Mouse (Mus musculus): ENCODE data around the gene Ccdc85a. TPM values are rescaled to one million over a fixed set of nuclear protein-coding genes. Genes with fewer than 3 reads are reported as not detected.
"Not testable (repeated sequence)": the region's sequence is repeated elsewhere in the genome, so short reads cannot be mapped to it uniquely, and the experiment has no call there.

Ccdc85a gene
- polyA plus RNA-seq, 1 experiment from 2014 or later: 1.0 TPM

DNA sequence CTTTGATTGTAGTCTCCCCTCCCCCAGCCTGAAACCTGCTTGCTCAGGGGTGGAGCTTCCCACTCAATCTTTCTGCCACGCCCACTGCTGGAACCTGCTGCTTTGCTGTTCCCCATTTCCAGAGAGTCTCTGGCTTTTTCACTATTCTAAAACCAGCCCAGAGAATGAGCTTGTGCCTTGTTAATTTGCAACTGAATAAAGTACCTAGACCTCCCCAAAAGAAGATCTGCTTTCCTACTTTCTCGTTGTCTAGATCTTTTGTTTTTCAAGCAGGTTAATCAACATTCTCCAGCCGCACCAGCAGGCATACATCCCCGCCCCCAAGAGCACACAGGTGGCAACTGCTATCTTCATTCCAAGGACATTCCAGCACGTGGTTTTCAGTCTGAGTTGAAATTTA is 212.7 kb downstream of the Ccdc85a start:
- H3K27me3 ChIP-seq (ENCODE audit: control insufficient read depth, insufficient read depth, low read length); H3K4me1 ChIP-seq (ENCODE audit: control insufficient read depth, insufficient read depth, low read length); ATAC-seq (replicated peaks; ENCODE audit: extremely low read depth, insufficient read depth, low FRiP score); H3K36me3 ChIP-seq (ENCODE audit: control insufficient read depth, insufficient read depth); H3K9ac ChIP-seq (ENCODE audit: low read length); H3K4me3 ChIP-seq (ENCODE audit: low read length); H3K4me2 ChIP-seq (ENCODE audit: low read depth, low read length); H3K27ac ChIP-seq (ENCODE audit: low read length); H3K9me3 ChIP-seq (replicated peaks; ENCODE audit: control insufficient read depth, low read length): not testable (repeated sequence)
- 54% methylated on average over 5 of the region's 5 CpGs for WGBS

DNA sequence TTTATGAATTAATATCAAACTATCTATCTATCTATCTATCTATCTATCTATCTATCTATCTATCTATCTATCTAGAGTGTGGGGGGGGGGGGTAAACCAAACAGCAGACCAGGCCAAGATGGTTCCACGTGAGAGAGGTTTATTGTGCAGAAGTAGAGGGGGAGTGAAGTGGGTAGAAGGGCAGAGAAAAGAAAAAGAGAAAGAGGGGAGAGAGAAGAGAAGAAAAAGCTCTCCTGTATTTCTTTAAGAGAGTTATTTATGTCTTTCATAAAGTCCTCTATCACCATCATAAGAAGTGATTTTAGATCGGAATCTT is 218.2 kb downstream of the Ccdc85a start:
- H3K9me3 ChIP-seq (replicated peaks; ENCODE audit: control insufficient read depth, low read length): no peaks in the 10 kb centered on the region
- no peak overlapping the region for H3K9ac ChIP-seq (ENCODE audit: low read length)
- no peaks in the 10 kb centered on the region for H3K4me1 ChIP-seq (ENCODE audit: control insufficient read depth, insufficient read depth, low read length)
- no peaks in the 10 kb centered on the region for H3K27me3 ChIP-seq (ENCODE audit: control insufficient read depth, insufficient read depth, low read length)
- peak overlapping the region; percentile 54 for H3K4me3 ChIP-seq (ENCODE audit: low read length)
- H3K36me3 ChIP-seq (ENCODE audit: control insufficient read depth, insufficient read depth): no peaks in the 10 kb centered on the region
- ATAC-seq (replicated peaks; ENCODE audit: extremely low read depth, insufficient read depth, low FRiP score): no peak
- H3K4me2 ChIP-seq (ENCODE audit: low read depth, low read length): peak overlapping the region; percentile 56
- no peak overlapping the region for H3K27ac ChIP-seq (ENCODE audit: low read length)
- 51% methylated on average over 2 of the region's 2 CpGs for WGBS

DNA sequence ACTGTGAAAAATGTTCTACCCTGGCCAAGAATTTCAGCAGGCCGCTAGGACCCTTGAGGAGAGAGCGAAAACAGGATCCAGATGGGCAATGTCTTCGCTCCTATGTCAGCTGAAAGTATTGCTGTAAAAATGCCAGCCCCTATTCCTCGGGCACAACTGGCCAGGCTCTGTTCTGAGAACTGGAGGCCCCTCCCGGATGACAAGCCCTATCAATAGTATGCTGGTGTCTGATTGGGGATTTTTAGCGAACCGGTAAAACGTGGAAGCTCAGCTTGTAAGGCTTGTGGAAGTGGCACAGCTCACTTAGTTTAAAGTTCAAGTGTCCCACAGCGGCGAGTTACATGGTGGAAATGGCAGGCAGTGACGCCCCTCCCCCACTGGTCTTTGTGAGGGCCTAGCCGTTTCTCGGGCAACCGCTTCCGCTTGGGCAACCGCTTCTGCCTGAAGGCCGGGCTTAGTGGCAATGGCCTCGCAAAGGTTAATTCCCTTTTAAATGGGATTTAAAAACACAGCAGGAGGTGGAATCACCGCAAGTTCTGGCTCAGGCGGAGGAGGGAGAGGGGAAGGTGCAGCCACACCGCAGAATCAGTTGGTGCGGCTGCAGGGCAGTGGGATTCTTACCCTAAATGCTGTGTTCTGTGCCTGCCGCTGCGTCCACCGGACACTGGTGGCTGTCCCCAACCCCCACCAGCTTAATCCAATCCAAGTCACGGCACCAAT is 218.8 kb downstream of the Ccdc85a start:
- H3K9ac ChIP-seq (ENCODE audit: low read length): peak overlapping the region; percentile 62
- H3K27me3 ChIP-seq (ENCODE audit: control insufficient read depth, insufficient read depth, low read length): no peaks in the 10 kb centered on the region
- no peaks in the 10 kb centered on the region for H3K4me1 ChIP-seq (ENCODE audit: control insufficient read depth, insufficient read depth, low read length)
- H3K36me3 ChIP-seq (ENCODE audit: control insufficient read depth, insufficient read depth): no peaks in the 10 kb centered on the region
- no peak overlapping the region for H3K27ac ChIP-seq (ENCODE audit: low read length)
- H3K9me3 ChIP-seq (replicated peaks; ENCODE audit: control insufficient read depth, low read length): no peaks in the 10 kb centered on the region
- peak; percentile 89 for ATAC-seq (replicated peaks; ENCODE audit: extremely low read depth, insufficient read depth, low FRiP score)
- H3K4me2 ChIP-seq (ENCODE audit: low read depth, low read length): peak overlapping the region; percentile 56
- 6% methylated on average over 26 of the region's 26 CpGs for WGBS
- H3K4me3 ChIP-seq (ENCODE audit: low read length): peak overlapping the region; percentile 54

DNA sequence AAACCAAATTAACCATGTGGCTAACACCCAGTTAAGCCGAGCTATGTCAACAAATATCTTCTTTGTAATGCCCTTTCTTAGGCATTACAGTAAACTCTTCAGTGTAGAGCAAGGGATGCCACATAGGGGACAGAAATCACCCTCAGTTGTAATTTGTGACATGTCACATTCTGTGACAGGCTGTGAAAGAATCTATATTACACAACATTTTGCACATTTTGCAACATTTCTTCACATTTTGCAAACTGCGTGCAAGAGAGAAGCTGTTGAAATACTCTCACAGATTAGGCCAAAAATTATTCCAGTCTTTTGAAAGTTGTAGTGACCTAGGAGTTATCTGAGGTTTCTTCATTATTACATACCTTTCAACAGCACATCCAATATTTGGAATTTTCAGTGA is 240.7 kb downstream of the Ccdc85a start:
- Histone ChIP-seq H3K9me3 (replicated peaks; ENCODE audit: control insufficient read depth, low read length) (no peaks in the 10 kb centered on the region), H3K4me3 (ENCODE audit: low read length) (no peak overlapping the region), H3K9ac (ENCODE audit: low read length) (no peak overlapping the region), H3K4me1 (ENCODE audit: control insufficient read depth, insufficient read depth, low read length) (no peaks in the 10 kb centered on the region), H3K36me3 (ENCODE audit: control insufficient read depth, insufficient read depth) (no peaks in the 10 kb centered on the region), H3K27ac (ENCODE audit: low read length) (no peak overlapping the region), H3K27me3 (ENCODE audit: control insufficient read depth, insufficient read depth, low read length) (no peaks in the 10 kb centered on the region), H3K4me2 (ENCODE audit: low read depth, low read length) (no peak overlapping the region)
- 82% methylated on average over 2 of the region's 2 CpGs for WGBS
- ATAC-seq (replicated peaks; ENCODE audit: extremely low read depth, insufficient read depth, low FRiP score): no peak

DNA sequence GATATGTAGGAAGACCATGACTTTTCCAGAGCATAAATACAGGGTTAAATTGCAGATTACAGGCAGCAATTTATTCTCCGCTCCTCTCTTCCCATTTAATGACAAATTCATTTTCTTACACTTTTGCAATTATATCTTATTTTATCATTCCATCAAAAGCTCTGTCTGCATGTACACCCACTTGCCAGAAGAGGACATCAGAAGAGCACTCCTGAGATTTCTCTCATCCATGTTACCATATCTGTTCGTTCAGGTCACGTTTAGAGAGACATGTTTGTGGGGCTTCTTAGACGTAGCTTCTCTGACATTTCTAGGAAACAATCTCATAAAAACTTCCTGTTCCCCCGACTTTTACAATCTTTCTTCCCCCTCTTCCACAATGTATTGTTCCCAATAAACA is 242.2 kb downstream of the Ccdc85a start:
- Histone ChIP-seq H3K27ac (ENCODE audit: low read length) (no peak overlapping the region), H3K9ac (ENCODE audit: low read length) (no peak overlapping the region), H3K9me3 (replicated peaks; ENCODE audit: control insufficient read depth, low read length) (no peaks in the 10 kb centered on the region), H3K4me3 (ENCODE audit: low read length) (no peak overlapping the region), H3K4me2 (ENCODE audit: low read depth, low read length) (no peak overlapping the region), H3K27me3 (ENCODE audit: control insufficient read depth, insufficient read depth, low read length) (no peaks in the 10 kb centered on the region), H3K36me3 (ENCODE audit: control insufficient read depth, insufficient read depth) (no peaks in the 10 kb centered on the region), H3K4me1 (ENCODE audit: control insufficient read depth, insufficient read depth, low read length) (no peaks in the 10 kb centered on the region)
- ATAC-seq (replicated peaks; ENCODE audit: extremely low read depth, insufficient read depth, low FRiP score): no peak
- 64% methylated on average over 5 of the region's 5 CpGs for WGBS

DNA sequence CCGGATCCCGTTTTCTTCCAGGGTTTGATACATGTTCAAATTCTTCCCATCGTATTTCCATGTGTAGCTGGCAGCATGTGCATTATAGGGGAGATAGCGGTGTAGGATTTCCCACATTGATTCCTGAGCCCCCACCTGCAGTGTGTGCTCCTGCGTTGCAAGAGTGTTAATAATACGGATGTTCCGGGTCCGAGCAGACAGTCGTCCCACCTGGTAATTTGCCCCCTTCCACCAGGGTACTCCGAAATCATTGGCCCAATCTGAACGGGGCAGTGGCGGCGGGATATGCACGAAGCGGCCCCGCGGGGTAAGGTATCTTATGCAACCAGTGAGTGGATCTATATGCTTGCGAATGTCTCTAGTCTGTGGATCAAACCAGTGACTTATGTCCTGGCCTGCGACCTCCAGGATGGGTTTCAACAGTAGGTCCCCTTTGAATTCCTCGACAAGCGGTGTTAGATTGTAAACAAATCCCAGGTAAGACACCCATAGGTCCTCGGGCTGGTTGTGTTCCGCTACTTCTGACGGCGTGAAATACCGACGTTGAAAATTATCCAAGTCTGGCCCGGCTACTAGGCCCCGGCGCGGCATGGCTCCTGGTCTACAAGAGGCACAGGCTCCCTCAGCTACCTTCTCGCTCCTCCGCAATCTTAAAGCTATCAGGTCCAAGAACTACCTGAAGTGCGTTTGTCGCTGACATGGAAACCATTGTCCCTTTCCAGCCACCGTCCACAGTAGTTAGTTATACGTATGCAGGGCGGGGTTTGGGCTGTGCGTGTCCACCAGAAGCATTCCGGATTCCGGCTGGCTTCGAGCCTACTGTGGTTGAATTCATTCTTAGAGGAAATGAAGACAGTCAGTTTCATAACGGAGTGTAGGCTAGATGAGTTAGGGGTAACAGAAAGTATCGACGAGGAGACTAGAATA is 244.6 kb downstream of the Ccdc85a start, which contains the start of gene Gm6685:
TSS of gene Gm6685 (minus strand) at position 644 of the 927 bp plus-strand sequence.
- 88% methylated on average over 45 of the region's 45 CpGs for WGBS
- H3K4me1 ChIP-seq (ENCODE audit: control insufficient read depth, insufficient read depth, low read length); H3K9me3 ChIP-seq (replicated peaks; ENCODE audit: control insufficient read depth, low read length); H3K9ac ChIP-seq (ENCODE audit: low read length); H3K4me3 ChIP-seq (ENCODE audit: low read length); H3K4me2 ChIP-seq (ENCODE audit: low read depth, low read length); ATAC-seq (replicated peaks; ENCODE audit: extremely low read depth, insufficient read depth, low FRiP score); H3K27me3 ChIP-seq (ENCODE audit: control insufficient read depth, insufficient read depth, low read length); H3K36me3 ChIP-seq (ENCODE audit: control insufficient read depth, insufficient read depth); H3K27ac ChIP-seq (ENCODE audit: low read length): not testable (repeated sequence)

Other genes starting within 250 kb of the Ccdc85a start
- gene Gm6685, start 244.5 kb downstream of the Ccdc85a start, polyA plus RNA-seq (2015; fragmentation: Nextera tagmentation; extraction: Ambion mirVana): 0.87 TPM in 1 of 2 replicates, not detected in the other

All from heart, embryonic 16.5 days (tissue).